Mouse (Mus musculus) spleen, embryonic (tissue): ENCODE data around the gene Kif21a.

ENCODE experiments used
- CTCF ChIA-PET: fragments of 350-600 bp; sonication (Branson Sonifier 250); formaldehyde crosslinking; loops from one replicate; lab custom pipeline; 2022; lab: Charles Lee

Gene Kif21a

GRCm38 (mm10) chr15:91018161-91018860 is 31.4 kb downstream of the Kif21a start:
- CTCF ChIA-PET: no interaction called here

DNA sequence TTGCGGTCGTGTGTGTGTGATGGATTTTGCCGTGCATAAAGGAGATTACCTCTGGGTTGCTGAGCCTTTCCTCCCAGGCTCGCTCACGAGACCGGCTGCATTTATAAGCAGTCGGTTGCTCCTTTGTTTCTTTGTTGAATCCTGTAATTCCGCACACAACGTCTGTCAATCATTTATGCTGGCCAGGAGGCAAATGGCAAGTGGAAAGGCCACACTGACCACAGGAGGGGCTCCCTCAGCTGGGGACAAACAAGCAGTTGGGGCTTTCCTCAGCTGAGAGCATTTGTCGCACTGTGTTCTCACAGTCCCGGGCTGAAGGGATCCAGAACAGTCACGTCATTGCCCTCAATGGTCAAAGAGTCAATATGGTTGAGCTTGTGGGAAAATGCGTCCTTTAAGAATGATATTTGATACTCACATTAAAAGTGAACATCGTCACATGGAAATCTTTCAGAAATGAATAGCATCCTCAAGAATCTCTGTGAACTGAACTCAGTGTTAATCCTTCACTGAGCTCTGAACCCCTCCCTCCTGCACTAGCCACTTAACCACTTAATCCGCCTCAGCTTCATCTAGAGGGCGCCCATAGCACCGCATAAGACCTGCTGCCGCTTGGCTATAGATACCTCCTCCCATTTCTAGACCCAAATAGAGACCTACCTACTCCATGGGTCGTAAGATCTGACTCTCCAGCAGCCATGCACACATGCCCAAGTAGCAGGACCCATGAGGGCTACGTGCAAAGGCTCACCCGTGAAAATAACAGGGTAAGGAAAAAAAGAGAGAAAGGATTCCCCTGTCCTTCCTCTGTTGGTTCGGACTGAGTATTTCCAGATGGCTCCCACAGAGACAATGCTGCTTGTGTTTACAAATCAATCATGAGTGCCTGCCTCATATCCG is 32.2 kb downstream of the Kif21a start:
- CTCF ChIA-PET: no interaction called here

GRCm38 (mm10) chr15:91016366-91016765 is 33.4 kb downstream of the Kif21a start:
- CTCF ChIA-PET: no interaction called here

DNA sequence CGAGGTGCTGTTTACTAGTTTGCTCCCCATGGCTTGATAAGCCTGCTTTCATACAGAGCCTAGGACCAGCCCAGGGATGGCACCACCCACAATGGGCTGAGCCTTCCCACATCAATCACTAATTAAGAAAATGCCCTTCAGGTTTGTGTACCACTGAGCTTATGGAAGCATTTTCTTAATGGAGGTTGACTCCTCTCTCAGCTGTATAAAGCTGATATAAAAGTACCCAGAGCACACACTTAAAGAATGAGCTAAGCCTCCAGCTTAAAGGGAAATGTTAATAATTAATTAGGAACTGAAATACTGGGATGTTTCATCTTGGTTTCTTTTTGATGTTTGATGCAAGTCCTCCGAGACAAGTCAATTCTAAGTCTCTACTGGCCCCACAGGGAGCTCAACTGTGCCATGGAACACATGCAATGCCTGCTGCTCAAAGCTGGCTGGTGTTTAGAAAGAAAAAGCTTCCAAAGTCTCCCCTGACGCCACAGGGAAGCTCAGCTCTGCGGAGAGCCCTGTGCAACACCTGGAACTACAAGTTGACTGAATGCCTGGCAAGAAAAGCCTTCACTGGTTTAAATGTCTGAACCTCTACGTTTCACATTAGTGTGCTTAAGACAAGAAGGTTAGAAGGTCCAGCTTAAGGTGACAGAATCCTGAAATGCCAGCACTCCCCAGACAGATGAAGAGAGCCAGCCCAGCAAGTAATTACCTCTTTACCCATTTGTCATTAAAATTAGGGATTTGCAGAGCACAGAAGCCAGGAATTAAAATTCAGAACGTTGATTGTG is 36.8 kb downstream of the Kif21a start:
- CTCF ChIA-PET: no interaction called here

DNA sequence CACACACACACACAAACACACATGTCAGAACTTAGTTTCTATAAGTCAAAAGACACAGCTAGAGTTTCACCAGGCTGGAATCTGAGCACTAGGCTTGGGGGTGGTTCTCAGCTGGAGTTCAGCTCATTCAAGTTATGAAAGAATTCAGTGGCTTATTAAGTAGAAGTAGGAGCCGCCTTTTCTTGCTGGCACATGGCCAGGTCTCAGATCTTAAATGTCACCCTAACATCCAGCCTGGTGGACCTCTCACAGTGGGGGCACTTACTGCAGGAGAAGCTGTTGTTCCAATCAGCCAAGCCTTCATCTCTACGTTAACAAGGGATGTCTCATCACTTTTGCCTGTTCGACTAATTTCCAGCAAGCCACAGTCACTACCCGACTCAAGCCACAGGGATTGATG is 39.5 kb downstream of the Kif21a start:
- CTCF ChIA-PET: no interaction called here

- CTCF ChIA-PET: no interaction called here
Observed at GRCm38 (mm10) chr15:91007123-91007830, 42.5 kb downstream of the Kif21a start.

DNA sequence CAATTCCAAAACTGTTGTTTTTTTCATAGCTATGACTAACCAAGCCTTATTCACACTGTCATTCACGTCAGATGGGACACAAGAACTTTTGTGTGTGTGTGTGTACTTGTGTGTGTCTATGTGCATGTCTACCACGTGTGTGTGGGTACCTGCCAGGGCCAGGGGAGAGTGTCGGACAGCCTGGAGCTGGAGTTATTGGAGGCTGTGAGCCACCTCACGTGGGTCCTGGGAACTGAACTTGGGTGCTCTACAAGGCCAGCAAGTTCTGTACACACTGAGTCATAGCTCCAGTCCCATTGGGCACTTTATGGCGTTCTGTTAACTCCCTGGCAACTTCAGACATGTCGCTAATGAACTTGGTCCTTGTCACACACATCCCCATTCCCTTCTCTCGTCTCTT is 45.0 kb downstream of the Kif21a start:
- CTCF ChIA-PET: no interaction called here

DNA sequence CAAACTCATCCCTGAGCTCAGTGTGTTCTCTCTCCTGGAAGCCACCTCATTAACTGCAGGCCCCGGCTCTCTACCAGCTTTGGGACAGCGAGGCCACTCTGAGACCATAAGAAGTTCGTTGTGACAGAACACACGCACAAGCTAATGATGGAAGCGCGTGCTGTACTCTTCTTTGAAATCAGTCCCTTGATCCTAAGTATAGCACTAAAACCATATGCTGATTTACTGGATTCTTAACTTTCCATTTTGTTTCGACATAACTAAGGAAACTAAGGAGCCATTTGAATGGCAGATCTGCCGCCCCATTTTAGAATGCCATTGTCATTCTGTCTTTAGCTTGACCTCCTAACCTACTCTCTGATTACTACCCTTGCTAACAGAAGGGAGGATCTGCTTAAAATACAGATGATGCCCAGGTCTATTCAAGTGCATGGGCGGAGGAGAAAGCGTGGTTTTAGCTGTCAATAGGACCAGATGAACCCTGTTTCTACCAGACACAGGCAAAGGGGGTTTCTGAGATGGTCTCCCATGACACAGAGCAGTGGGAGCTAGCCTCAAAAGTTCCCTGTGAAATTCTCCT is 48.6 kb downstream of the Kif21a start:
- CTCF ChIA-PET: no interaction called here

DNA sequence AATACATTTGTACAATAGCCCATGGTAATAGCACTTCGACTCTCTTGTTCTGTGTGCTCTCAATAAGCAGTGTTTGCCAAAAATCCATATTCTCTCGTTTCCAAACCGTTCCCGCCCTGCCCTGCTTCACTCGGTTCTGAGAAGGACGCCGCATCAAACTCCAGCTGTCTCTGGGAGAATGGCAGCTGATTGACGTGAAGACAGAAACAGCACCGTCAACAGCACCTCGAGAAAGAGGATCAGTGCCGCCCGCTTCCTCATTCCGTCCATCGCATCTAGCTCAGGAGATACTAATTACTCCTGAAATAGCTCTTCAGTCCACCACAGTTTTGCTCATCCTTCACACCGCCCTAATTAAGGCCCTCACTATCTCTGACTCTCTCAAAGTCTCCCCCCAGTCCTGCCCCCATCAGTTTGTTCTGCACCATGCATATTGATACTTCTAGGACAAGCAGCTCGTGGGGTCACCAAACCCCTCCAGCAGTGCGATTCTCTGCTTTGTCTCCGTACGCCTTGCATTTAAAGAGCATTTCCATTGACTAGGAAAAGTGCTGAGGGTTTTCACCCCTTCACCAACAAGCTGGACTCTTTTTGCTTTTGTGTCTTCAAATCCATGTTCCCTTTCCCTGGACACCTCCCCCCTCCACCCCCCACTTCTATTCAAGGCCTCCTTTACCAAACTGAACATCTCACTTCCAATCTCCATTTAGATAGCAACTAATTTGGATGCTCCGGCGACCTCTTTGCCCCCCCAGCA is 49.3 kb downstream of the Kif21a start:
- CTCF ChIA-PET: no interaction called here

DNA sequence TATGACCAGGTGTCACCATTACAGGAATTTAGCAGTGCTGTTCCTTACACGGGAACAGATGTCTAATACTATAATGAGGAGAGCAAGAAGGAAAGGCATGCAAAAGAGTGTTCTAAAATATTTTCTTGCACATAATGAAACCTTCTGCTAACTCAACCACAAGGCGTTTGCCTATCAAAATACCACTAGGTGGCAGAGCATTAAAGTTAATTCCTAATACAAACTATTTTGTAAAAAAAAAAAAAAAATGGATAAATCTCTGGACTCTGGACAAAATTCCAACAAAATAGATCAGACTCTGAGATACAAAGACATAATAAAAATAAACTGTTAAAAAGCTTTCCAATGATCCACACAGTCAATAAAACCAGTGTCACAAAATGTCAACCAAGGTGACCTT is 56.9 kb downstream of the Kif21a start:
- CTCF ChIA-PET: no interaction called here

DNA sequence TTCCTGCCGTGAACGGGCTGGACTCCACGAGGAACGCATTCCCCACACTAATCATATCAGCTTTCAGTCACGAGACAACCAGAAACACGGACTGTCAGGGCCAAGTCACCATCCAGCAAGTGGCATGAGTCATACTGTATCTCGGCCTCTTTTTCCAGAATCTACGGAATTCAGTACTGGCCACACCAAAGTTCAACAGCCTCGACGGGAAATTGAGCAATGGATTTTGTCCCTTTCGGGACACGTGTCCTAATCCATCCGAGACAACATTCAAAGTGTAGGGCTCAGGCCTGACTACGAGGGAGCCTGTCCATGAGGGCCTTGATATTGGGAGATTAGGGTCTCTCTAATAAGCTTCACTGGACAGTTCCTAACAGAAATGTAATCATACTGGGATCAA is 57.4 kb downstream of the Kif21a start:
- CTCF ChIA-PET: no interaction called here

GRCm38 (mm10) chr15:90991843-90992242 is 57.9 kb downstream of the Kif21a start:
- CTCF ChIA-PET: no interaction called here

DNA sequence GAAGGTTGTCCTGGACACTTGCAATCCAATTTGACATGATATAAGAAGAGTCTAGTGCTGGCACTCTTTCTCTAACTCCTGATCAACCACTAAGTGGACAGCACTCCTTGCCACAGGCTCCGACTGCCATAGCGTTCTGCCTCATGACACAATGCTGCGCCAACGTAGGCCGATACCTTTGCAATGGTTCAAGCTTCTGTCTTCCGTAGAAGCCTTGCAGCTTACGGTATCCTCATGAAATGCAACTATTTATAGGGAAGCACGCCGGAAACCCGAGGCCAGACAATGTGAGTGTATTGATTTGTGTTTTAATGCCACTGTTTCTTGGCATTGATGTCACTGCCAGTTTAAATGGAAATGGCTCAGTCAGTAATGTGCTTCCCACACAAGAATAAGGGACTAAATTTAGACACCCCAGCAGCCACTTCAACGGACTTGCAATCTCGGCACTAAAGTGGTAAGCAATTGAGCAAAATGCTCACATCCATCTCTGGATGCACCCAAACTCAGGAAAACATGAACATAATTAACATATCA is 62.0 kb downstream of the Kif21a start:
- CTCF ChIA-PET: no interaction called here

DNA sequence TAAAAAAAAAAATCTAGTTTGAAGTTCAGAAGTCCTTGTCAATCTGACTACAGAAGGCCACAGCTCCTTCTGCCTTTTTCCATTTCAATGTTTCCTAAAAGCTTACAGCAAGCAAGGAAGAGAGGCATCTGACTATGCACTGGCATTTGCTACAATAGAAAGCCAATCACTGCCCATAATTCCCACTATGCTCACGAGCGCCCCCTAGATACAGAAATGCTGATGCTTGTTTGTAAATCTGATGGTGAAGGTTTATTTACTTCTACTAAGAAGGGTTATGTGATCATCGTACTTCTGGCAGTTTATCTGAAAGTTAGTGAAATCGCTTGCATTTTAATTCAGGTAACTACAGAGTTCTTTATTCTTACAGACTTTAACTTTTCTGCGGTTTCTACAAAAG is 73.8 kb downstream of the Kif21a start:
- CTCF ChIA-PET: no interaction called here

GRCm38 (mm10) chr15:90971914-90972767 is 77.6 kb downstream of the Kif21a start:
- CTCF ChIA-PET: no interaction called here

DNA sequence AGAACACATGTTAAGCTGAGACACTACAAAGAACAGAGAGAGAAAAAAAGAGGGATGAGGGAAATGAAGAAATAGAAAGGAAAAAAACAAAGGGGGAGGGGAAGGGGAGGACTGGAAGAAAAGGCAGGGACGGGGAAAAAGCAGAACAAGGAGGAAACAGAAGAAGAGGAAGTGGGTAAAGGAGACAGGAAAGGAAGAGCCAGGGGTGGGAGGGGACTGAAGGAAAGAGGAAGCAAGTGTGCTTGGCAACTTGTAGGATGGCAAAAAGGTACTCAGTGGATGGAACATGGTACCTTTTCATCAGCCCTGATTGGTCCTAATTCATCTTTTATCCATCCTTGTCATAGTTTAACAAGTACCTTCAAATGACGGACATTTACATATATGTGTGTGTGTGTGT is 86.4 kb downstream of the Kif21a start:
- CTCF ChIA-PET: no interaction called here

GRCm38 (mm10) chr15:90962548-90962947 is 87.2 kb downstream of the Kif21a start:
- CTCF ChIA-PET: no interaction called here

DNA sequence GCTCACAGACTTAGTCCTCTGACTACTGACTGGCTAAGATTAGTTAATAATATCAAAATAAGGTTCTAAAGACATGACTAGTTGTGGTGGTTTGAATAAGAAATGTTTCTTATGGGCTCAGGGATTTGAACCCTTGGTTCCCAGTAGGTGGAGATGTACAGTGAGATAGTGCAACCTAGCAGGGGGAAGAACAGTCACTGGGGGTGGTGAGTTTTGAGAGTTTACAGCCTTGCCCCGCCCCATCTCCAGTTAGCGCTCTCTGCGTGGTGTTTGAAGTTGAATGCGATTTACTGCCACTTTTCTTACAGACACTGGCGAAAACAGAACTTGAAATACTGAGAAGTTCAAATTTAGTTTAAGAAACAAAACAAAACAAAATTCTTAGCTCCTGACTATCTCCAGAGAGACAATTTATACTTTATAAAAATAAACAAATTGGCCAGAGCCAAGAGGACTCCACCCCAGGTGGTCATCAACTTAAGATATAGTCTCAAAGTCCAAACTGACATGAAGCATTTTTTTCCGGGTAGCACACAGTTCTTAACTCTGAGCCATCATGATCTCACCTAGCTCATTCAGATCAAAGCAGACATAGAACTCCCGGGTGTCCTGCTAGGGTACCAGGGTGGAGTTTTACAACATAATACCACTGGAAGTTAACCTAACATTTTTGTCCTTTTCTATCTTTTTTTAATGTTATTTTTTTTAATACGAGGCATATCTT is 88.8 kb downstream of the Kif21a start:
- CTCF ChIA-PET: no interaction called here

GRCm38 (mm10) chr15:90951383-90951782 is 98.4 kb downstream of the Kif21a start:
- CTCF ChIA-PET: no interaction called here
